Mouse (Mus musculus) adrenal gland, adult 2 months (tissue): ENCODE measurements at regions not wholly inside any gene's neighbourhood (a gene's known extent, or its start where the extent isn't known, plus 50 kb on each side); places are given as distances from the start of the nearest gene placed in this dataset.
"Not testable (repeated sequence)": the region's sequence is repeated elsewhere in the genome, so short reads cannot be mapped to it uniquely, and the experiment has no call there.

Experiments
- DNase-seq: peaks from one replicate; pipeline ENCODE4 v3.0.0; 2021

DNA sequence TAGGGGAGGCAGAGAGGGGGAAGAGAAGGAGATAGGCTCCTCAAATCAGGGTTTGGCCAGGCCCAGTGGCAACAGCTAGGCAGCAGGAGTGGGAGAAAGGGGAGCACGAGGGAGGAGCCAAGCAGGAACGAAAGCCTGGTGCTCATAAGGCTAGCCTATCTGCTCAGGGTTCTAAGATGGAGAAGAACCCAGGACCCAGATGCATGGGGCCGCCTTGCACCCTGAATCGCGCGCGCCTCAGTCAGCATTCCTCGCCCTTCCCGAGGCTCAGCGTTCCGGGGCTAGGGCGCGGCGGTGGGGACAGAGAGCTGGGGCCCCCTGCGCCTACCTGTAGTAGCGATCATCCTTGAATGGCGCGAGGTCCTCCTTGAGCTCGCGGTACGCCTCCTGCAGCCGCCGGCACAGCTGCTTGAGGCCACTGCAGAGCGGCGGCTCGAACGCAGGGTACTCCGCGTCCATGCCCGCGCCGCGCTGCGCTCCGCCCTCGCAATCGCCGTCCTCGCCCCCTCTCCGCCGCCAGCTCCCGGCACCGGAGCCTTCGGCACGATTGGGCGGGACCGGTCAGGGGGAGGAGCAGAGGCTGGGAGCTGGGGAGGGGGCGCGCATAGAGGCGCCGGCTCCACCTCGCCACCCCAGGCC is 60.1 kb downstream of the Dynlt1b start:
- peak; percentile 9 for DNase-seq

DNA sequence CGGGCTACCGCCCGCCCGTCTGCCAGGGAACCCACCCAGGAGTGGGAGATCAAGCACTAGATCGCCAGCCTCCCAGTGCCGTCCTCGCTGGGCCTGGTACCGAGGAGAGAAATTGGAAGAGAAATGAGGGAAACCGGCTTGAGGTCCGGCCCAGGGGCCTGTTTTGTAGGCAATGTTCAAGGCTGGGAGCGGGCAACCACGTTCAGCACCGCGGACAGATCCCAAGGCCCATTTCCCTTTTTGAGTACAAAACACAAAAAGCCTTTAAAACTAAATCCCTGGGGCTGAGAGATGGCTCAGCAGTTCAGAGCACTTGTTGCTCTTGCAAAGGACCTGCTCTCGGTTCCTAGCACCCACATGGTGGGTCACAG is 60.6 kb downstream of the Dynlt1b start:
- not testable (repeated sequence) for DNase-seq

DNA sequence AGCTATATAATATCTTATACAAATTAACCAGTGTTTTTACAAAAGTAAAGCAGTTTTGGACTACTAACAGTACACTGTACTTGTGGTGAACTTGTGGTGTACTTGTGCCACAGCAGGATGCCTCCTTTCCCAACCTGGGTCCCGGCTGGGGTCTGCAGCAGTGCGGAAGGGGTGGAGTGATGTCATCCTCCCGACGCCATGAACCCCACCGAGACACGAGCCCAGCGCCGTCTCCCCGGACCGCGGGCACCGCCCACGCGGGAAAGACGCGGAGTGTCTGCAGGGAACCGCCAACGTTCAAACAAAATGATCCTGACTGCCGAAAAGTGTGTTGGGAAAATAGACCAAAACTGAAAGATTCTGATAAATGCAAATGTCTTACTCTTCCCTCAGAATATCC is 62.6 kb downstream of the Dynlt1b start:
- DNase-seq = not testable (repeated sequence)

DNA sequence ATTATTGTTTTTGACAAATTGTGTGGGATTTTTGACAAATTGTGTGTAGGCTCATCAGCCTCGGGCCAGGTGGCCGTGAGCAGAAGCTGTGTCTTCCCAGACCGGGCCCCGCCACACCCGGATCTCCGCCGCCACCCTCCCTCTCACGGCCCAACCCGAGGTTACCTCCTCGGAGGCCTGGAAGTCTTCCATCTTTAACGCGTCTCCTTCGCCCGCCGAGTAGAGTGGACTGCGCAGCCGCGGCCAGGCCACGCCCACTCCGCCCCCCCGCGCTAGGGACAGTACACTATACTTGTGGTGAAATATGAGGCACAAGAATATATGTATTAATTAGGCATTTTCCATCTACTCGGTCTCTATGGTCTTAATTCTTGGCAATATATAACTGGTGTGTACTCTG is 63.0 kb downstream of the Dynlt1b start:
- DNase-seq = peak; percentile 78

DNA sequence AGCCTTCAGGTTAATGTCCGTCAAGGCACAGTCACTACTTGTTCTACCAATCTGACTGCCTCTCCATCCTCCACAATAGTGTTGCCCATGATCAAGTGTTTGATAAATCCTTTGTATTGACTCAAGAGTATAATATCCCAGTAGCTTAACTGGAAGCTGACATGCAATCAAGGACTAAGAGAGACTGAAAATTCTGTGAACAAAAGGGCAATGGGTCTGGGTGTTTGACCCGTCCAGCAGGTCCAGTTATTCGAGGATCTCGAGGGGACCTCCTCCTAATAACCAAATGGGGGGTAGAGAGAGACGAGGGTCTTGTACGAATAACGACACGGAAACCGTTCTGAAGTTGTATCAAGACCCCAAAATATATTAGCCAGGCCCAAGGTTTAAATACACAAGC is 66.6 kb downstream of the Dynlt1b start:
- DNase-seq = not testable (repeated sequence)

DNA sequence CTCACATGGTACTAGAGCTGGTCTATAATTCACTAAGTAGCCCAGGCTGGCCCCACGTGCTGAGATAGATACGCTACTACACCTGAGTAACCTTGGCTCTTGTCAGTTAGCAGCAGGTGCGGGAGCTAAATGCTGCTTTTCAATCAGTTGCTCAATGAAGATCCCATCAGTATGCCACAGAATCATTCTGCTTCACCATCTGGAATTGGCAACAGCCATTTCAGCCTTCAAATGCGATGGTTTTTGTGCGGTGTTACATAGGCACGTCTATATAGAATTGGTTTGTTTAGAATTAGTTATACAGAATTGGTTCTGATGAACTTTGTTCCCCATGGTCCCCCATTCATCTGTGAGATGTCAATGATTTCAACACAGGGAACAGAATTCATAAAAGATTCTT is 72.8 kb downstream of the Dynlt1b start:
- not testable (repeated sequence) for DNase-seq

DNA sequence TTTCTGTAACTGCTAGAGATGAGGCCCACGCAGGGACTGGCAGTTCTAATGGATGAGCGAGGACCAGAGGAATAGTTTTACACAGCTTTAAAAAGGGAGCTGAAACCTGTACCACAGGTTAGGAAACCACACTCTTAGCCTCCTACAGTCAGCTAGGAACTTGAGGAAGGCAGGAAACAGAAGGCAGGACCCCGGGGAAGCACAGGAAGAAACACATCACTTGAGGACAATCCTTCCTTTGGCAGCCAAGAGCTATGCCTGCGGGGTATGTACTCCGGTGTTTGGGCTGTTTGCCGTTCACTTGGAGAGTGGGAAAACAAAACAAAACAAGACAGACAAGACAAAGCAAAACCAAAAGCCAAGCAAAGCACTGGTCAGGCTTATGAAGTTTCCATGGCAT is 76.0 kb downstream of the Dynlt1b start:
- DNase-seq = not testable (repeated sequence)

DNA sequence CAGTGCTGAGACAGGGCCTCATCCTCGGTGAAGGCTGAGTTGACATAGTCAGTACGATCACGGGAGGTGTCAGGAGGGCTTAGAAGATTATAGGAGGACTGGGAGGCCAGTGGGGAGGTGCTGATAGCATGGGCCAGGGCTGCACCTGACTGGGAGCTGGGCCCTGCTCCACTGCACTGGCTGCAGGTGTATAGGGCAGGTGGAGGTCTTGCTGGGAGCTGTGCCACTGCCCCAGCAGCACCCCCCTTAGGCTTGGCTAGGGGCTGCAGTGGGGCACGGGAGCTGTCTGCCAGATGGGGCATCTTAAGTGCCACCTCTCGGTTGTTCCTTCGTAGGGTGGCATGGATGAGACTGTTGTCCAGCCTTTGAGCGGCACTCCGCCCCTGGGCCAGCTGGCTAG is 85.2 kb downstream of the Dynlt1b start:
- not testable (repeated sequence) for DNase-seq

DNA sequence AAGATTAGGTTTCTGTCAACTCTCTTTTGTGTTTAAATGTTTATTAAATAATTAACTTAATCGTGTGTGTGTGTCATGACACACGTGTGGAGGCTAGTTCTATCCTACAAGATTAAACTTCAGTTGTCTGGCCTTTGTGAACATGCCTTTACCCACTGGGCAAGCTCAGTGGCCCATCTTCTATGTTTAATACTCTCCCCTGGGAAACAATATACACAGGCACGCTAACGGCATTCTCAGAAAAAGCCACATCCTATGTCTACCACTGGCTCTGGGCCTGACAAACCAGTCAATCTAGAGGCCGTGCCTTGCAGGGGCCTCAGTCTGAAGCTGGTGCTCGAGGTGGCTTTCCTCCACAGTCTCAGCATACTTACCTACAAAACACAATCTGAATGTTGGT is 82.4 kb upstream of the Dynlt1c start:
- not testable (repeated sequence) for DNase-seq

DNA sequence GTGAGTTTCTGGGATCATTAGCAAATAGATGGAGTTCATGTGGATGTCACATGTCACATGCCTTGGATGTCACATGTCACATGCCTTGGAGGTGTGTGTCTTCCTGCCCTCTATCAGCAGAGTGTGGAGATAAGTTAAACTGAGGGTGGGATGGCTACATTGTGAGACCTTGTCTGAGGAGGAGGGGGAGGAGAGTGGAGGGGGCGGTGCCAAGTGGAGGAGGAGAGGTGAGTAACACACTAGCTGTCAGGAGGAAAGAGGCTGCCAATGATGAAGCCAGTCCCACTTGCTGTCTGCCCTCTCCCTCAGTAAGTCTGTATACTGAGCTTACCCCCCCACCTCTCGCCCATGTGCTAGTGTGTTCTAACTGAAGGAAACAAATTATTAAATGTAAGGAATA is 81.5 kb upstream of the Dynlt1c start:
- not testable (repeated sequence) for DNase-seq

DNA sequence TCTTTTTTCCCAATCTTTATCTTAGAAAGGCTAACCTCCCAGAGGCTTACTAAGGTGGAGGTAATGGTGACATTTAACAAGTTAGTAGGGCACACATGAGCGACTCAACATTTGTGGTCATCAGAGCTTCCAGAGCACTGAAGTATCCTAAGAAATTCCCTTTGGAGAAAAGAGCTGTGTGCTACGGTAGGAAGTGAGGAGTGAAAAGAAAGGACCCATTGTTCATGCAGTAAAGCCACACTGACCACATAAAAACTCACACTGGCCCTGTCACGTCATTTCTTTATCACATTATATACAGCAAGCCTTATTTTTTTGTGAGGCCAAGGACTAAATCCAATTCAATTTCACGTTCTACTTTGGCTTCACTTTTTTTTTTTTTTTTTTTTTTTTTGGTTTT is 80.7 kb upstream of the Dynlt1c start:
- DNase-seq = not testable (repeated sequence)

DNA sequence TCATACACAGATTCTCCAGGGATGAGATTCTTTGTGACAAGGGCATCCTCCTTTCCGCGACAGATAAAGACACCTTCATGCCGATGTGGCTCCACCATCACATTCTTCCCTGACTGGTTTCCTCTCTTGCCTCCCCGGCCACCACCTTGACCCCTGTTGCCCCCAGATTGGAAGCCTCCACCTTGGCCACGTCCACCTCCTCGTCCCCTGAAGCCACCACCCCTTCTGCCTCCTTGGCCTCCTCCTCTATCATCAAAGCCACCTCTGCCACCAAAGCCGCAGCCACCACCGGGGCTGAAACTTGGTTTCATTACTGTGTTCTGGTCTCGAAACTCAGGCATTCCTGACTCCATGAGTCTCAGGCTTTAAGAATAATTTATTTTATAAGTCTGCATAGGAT is 79.3 kb upstream of the Dynlt1c start:
- DNase-seq = not testable (repeated sequence)

DNA sequence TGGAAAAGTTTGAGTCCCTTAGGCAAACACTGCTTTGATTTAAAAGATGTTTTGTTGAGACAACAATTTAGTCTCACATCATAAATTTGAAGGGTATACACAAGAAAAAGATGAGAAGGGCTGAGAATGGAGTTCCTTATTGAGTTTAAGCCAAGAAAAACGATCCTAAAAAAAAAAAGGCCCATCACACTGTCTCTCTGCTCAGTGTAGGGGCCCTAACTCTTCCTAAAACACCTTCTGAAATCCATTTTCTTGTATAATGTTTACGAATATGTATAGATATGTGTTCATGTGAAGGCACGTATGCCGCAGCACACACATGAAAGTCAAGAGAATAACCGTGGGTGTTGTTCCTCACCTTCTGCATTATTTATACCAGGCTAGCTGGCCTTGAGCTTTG is 62.7 kb upstream of the Dynlt1c start:
- DNase-seq = not testable (repeated sequence)

DNA sequence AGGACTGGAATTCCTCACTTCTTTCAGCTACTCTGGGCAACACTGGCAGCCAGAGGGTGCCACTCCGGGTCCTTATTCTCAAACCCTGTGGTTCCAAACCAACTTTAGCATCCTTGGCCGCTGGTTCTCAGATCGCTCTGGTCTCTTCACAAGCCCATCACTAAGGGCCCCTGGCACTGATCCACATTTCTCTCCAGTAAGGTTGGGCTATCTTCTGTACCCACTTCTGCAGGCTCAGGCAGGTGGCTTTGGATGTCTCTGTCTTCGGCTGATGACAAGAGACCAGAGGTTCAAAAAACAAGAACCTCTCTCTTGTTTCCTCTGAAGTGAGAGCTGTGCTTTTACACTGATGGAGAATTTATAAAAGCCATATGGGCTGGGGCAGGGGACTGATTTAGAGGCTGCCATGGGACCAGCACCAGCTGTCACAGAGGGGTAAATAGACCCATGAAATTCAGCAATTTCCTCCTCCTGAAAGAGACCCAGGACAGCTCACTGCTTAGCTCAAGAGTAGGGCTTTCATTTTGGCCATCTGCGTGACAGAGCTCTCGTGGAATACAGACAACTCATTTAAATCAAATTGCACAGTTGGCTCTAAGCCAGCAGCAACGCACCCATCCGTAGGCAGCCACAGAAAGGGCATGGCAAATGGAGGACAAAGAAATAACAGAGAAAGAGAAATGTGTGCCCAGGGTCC is 54.3 kb upstream of the Dynlt1c start:
- DNase-seq = not testable (repeated sequence)

DNA sequence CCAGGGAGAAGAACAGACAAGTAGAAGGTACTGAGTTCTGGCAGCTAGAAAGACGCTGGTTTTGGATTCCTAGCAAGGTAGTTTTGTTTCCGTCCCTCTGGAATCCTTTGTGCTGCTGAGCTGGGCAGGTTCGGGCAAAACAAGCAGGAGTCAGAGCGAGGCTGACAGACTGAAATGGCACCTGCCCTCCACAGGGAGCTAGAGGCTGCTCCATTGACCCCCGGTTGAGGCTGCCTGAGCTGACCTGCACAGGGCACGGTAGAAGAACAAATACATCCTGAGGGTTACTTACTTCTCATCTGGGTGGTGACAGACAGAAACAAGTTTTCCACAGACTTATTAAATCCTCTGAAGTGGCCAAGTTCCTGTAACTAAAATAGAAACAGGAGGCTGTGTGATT is 53.5 kb upstream of the Dynlt1c start:
- DNase-seq = not testable (repeated sequence)
